ENCODE assay signal across 22 mouse cellular contexts in genomic region chr15:81330816-81331433, GRCm38 (mm10). TPM values are rescaled to one million over a fixed set of nuclear protein-coding genes. Genes with fewer than 3 reads are reported as not detected.
DNase-seq lines count a peak whose midpoint lies in the region; ATAC-seq and TF ChIP-seq lines count a peak whose summit lies in the region.
"Had no signal": no experiment of that assay in that cellular context is flagged by ENCODE, and none has a peak within 500 bp of the region (broad histone marks: within the 10 kb centered on the region; RNA-seq: fewer than 3 reads in every experiment).

No protein-coding gene starts in this region.

- no peak for DNase-seq in gastrocnemius, adult 2 months
- no peak for DNase-seq in gastrocnemius, postnatal 14 days
- DNase-seq in kidney, adult 9 months: peak; percentile 54
- DNase-seq in midbrain, embryonic 11.5 days (ENCODE audit: low spot score, missing footprints): peak; percentile 39
- no peak for DNase-seq in right cerebral cortex, adult 2 months (ENCODE audit: low spot score in 2 of 2)
- DNase-seq: adrenal gland, postnatal 10 days; B cell, adult 2 months; cerebellum, adult 18-20 months; cerebellum, adult 9-11 months; cerebellum, postnatal 36 days; heart, postnatal 4 days had no signal

- intact Hi-C loops in gastrocnemius, adult 2 months (cut with DNase I): no loop called here
- intact Hi-C loops in gastrocnemius, postnatal 14 days (cut with DNase I; ENCODE audit: low total_unique reads): no loop called here

- no peak overlapping the region for H3K4me3 ChIP-seq in gastrocnemius, adult 2 months
- H3K4me3 ChIP-seq in kidney, embryonic 16.5 days (ENCODE audit: low read length): no peak overlapping the region
- H3K4me3 ChIP-seq in midbrain, embryonic 11.5 days (ENCODE audit: low read depth, low read length): no peak overlapping the region
- H3K4me3 ChIP-seq in midbrain, embryonic 13.5 days (replicated peaks): no peak overlapping the region
- H3K4me3 ChIP-seq: embryonic facial prominence, embryonic 10.5 days; forebrain, embryonic 10.5 days; heart, embryonic 13.5 days; hindbrain, embryonic 12.5 days had no signal

- H3K27me3 ChIP-seq in kidney, embryonic 16.5 days (ENCODE audit: insufficient read depth, low read length): no peaks in the 10 kb centered on the region
- H3K27me3 ChIP-seq in midbrain, embryonic 11.5 days (ENCODE audit: control insufficient read depth, insufficient read depth, low read length): no peaks in the 10 kb centered on the region
- no peaks in the 10 kb centered on the region for H3K27me3 ChIP-seq in midbrain, embryonic 13.5 days
- H3K27me3 ChIP-seq: heart, embryonic 13.5 days; hindbrain, embryonic 12.5 days had no signal

- H3K9ac ChIP-seq in kidney, embryonic 16.5 days (replicated peaks; ENCODE audit: low read length): no peak overlapping the region
- H3K9ac ChIP-seq in midbrain, embryonic 11.5 days (ENCODE audit: low read length): no peak overlapping the region
- H3K9ac ChIP-seq in midbrain, embryonic 13.5 days (replicated peaks): no peak overlapping the region
- H3K9ac ChIP-seq: heart, embryonic 13.5 days; hindbrain, embryonic 12.5 days had no signal

- H3K27ac ChIP-seq in gastrocnemius, adult 2 months: peak overlapping the region; percentile 70
- no peak overlapping the region for H3K27ac ChIP-seq in kidney, embryonic 16.5 days (ENCODE audit: low read length)
- no peak overlapping the region for H3K27ac ChIP-seq in midbrain, embryonic 11.5 days (ENCODE audit: low read depth, low read length)
- no peak overlapping the region for H3K27ac ChIP-seq in midbrain, embryonic 13.5 days
- H3K27ac ChIP-seq: embryonic facial prominence, embryonic 10.5 days; forebrain, embryonic 10.5 days; heart, embryonic 13.5 days; hindbrain, embryonic 12.5 days had no signal

- TF ChIP-seq CTCF in gastrocnemius, adult 2 months (IDR thresholded peaks at IDR 0.05): no peak

- peaks cover 48% of the 10 kb centered on the region for H3K36me3 ChIP-seq in kidney, embryonic 16.5 days (ENCODE audit: insufficient read depth, low read length)
- peaks cover 8% of the 10 kb centered on the region for H3K36me3 ChIP-seq in midbrain, embryonic 11.5 days (ENCODE audit: control insufficient read depth, insufficient read depth, low read length)
- peaks cover 88% of the 10 kb centered on the region for H3K36me3 ChIP-seq in midbrain, embryonic 13.5 days

- H3K9me3 ChIP-seq in kidney, embryonic 16.5 days (ENCODE audit: low read length): no peaks in the 10 kb centered on the region
- no peaks in the 10 kb centered on the region for H3K9me3 ChIP-seq in midbrain, embryonic 11.5 days (ENCODE audit: control insufficient read depth, low read length)
- H3K9me3 ChIP-seq in midbrain, embryonic 13.5 days: no peaks in the 10 kb centered on the region
- H3K9me3 ChIP-seq: embryonic facial prominence, embryonic 10.5 days; forebrain, embryonic 10.5 days; G1E; heart, embryonic 13.5 days; hindbrain, embryonic 12.5 days had no signal

- H3K4me1 ChIP-seq in kidney, embryonic 16.5 days (ENCODE audit: insufficient read depth, low read length): peaks cover 6% of the 10 kb centered on the region
- H3K4me1 ChIP-seq in midbrain, embryonic 11.5 days (ENCODE audit: control insufficient read depth, insufficient read depth, low read length): no peaks in the 10 kb centered on the region
- H3K4me1 ChIP-seq in midbrain, embryonic 13.5 days (replicated peaks): no peaks in the 10 kb centered on the region

- 65% methylated on average over 3 of the region's 3 CpGs for WGBS in kidney, embryonic 16.5 days
- 74% methylated on average over 3 of the region's 3 CpGs for WGBS in midbrain, embryonic 11.5 days
- WGBS in midbrain, embryonic 13.5 days: 66% methylated on average over 3 of the region's 3 CpGs

- no peak overlapping the region for H3K4me2 ChIP-seq in kidney, embryonic 16.5 days (replicated peaks; ENCODE audit: low read depth, low read length)
- H3K4me2 ChIP-seq in midbrain, embryonic 11.5 days: no peak overlapping the region
- no peak overlapping the region for H3K4me2 ChIP-seq in midbrain, embryonic 13.5 days (replicated peaks)
- H3K4me2 ChIP-seq: heart, embryonic 13.5 days; hindbrain, embryonic 12.5 days had no signal

- no peak for ATAC-seq in kidney, embryonic 16.5 days (ENCODE audit: low FRiP score, low TSS enrichment)
- no peak for ATAC-seq in midbrain, embryonic 11.5 days (ENCODE audit: low FRiP score)
- no peak for ATAC-seq in midbrain, embryonic 13.5 days
- ATAC-seq: CD4-positive, CD25-positive, alpha-beta regulatory T cell, adult 4 months; forebrain, embryonic 14.5 days; hindbrain, embryonic 16.5 days; inflammation-experienced regulatory T-cells, adult 6 months had no signal

RNA-seq across cellular contexts. Expression of gene Slc25a17, which starts 29.7 kb away (rescaled TPM):
- total RNA-seq in gastrocnemius, adult 2 months (2021): 10 to 100 TPM in 1 of 2 experiments, 1 to 10 TPM in 1; 8.7 to 10.8 TPM
- total RNA-seq in gastrocnemius, postnatal 14 days (2021): 10 to 100 TPM; 15.6 to 15.9 TPM
- polyA plus RNA-seq in kidney, embryonic 16.5 days (2015; fragmentation: Nextera tagmentation; extraction: Ambion mirVana): 134 and 148 TPM in 2 replicates
- 110 and 118 TPM in 2 replicates for polyA plus RNA-seq in midbrain, embryonic 11.5 days (2014; fragmentation: Nextera tagmentation; extraction: Ambion mirVana)
- 133 and 141 TPM in 2 replicates for polyA plus RNA-seq in midbrain, embryonic 13.5 days (2015; fragmentation: Nextera tagmentation; extraction: Ambion mirVana)

Comparison
In these comparisons a context has a peak if more than half of its experiments do, and no peak if none do; other contexts are left out.
1. DNase-seq: peak in kidney, adult 9 months (single experiment) and midbrain, embryonic 11.5 days (single experiment); none in gastrocnemius, adult 2 months (single experiment), gastrocnemius, postnatal 14 days (single experiment) and right cerebral cortex, adult 2 months (0 of 2).